Mouse (Mus musculus) heart, postnatal 0 days (tissue): Measurements from ENCODE around the gene Adat3. TPM values are rescaled to one million over a fixed set of nuclear protein-coding genes. Genes with fewer than 3 reads are reported as not detected.

ENCODE experiments used
- ATAC-seq: fragments of 200-750 bp; cut with Nextera tagmentation; 2 replicates; pipeline ENCODE4 v1.8.0; 2017; ENCODE audit warnings: low read depth, moderate number of reproducible peaks, moderate library complexity; ENCODE audit not compliant: insufficient read depth
- DNase-seq: peaks from one replicate; pipeline ENCODE4 v3.0.0-alpha.2; 2016; ENCODE audit warnings: low spot score
- H3K27ac ChIP-seq: fragments of 300-500 bp; sonication (generic); 2 replicates; pipeline ENCODE4 v1.5.1; 2014; ENCODE audit warnings: low read depth, mild to moderate bottlenecking
- H3K27me3 ChIP-seq: fragments of 300-500 bp; sonication (generic); 2 replicates; pipeline ENCODE4 v1.6.1; 2014; ENCODE audit warnings: low read length, mixed read lengths; ENCODE audit not compliant: control insufficient read depth, insufficient read depth
- H3K36me3 ChIP-seq: fragments of 300-500 bp; sonication (generic); replicated peaks from 2 replicates; pipeline ENCODE4 v1.6.1; 2014; ENCODE audit warnings: low read length, mixed read lengths; ENCODE audit not compliant: control insufficient read depth, insufficient read depth
- H3K4me1 ChIP-seq: fragments of 300-500 bp; sonication (generic); 2 replicates; pipeline ENCODE4 v1.6.1; 2014; ENCODE audit warnings: antibody characterized with exemption; ENCODE audit not compliant: control insufficient read depth, insufficient read depth
- H3K4me2 ChIP-seq: fragments of 300-500 bp; sonication (generic); 2 replicates; pipeline ENCODE4 v1.6.1; 2014; ENCODE audit warnings: low read depth, mild to moderate bottlenecking, low read length, moderate library complexity
- H3K4me3 ChIP-seq: fragments of 300-500 bp; sonication (generic); 2 replicates; pipeline ENCODE4 v1.5.1; 2014; ENCODE audit warnings: low read depth, low read length
- H3K9ac ChIP-seq: fragments of 300-500 bp; sonication (generic); replicated peaks from 2 replicates; pipeline ENCODE4 v1.6.1; 2014; ENCODE audit warnings: low read depth, low read length, mixed read lengths
- H3K9me3 ChIP-seq: fragments of 300-500 bp; sonication (generic); replicated peaks from 2 replicates; pipeline ENCODE4 v1.6.1; 2016; ENCODE audit warnings: low read length; ENCODE audit not compliant: control insufficient read depth
- CTCF ChIP-seq: IDR thresholded peaks from 2 replicates; pipeline ENCODE4 v1.5.1; 2016; ENCODE audit warnings: antibody characterized with exemption, control low read depth, low read depth
- EP300 ChIP-seq: IDR thresholded peaks from 2 replicates; pipeline ENCODE4 v1.6.1; 2016; ENCODE audit warnings: antibody characterized with exemption, low read depth
- WGBS: fragments of 180-500 bp; shearing (Covaris S2); extraction: QIAGEN DNeasy Blood & Tissue Kit; methylation state at CpG from one replicate; pipeline ENCODE4 v1.1.7; 2014; 5-methylcytosine and 5-hydroxymethylcytosine counted together
- polyA plus RNA-seq: library from polyadenylated mRNA; unstranded; fragments of >200 nt; fragmentation: Nextera tagmentation; extraction: Ambion mirVana; gene quantifications from 2 replicates; pipeline ENCODE4 v1.2.1, GENCODE M21; 2015
- total RNA-seq: library from RNA; depleted of rRNA; stranded (reverse); fragments of >200 nt; gene quantifications from 2 replicates; pipeline ENCODE4 v1.2.3, GENCODE M21; 2014; ENCODE audit warnings: low replicate concordance

Gene Adat3
- total and polyA plus RNA-seq, 2 experiments from 2014 or later: 2.7 to 4.5 TPM

DNA sequence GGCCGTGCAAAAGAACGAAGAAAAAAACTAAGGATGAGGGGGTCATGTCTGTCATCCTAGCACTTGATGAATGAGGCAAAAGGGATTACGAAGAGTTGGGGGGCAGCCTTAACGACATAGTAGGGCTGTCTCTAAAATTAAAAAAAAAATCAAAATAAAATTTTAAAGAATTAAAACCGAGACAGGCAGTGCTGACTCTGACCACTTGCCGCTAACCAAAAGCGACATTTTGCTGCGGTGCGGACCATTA lies 18.9 kb downstream of the Adat3 start:
- Histone ChIP-seq H3K27ac (peak overlapping the region; percentile 85), H3K4me3 (peak overlapping the region; percentile 82), H3K9me3 (no peaks in the 10 kb centered on the region), H3K36me3 (no peaks in the 10 kb centered on the region; the same call in 1 of the 2 replicates), H3K4me2 (peak overlapping the region; percentile 58), H3K4me1 (peaks cover 26% of the 10 kb centered on the region), H3K9ac (0 out of 2 replicates have a peak overlapping the region, but pooled peaks have one; percentile 9), H3K27me3 (no peaks in the 10 kb centered on the region)
- 1% methylated on average over 9 of the region's 9 CpGs for WGBS
- ATAC-seq (no peak), DNase-seq (no peak)
- no peak for TF ChIP-seq EP300
- TF ChIP-seq CTCF: no peak

DNA sequence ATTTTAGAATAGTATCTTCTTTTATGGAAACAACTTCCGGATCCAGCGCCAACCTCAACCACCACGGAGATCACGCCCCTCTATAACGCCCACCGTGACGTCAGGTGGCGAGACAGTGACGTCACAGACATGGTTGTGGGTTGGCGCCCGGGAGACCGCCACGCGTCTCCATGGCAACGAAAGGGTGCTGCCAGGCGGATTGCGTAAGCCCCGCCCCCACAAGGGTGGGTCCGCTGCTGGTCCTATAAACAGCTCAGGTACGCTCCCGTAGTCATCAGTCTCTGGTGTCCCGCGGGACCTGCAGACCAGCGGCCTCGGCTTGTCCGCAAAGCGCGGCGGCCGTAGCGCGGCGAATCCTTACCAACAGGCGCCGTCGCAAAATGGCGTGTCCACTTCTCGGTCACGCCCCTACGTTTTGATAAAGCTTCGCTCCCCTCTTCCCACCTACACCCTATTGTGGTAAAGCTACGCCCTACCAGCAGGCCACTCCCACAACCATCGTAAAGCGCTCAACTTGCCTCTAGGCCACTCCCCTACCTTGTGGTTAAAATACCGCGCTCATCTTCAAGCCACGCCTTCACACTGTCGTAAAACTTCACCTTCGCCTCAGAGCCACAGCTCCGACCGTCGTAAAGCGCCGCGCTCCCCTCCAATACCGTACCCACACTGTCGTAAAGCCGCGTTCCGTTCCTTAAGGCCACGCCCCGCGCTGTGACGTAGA lies 19.4 kb downstream of the Adat3 start:
- Histone ChIP-seq H3K4me3 (peak overlapping the region; percentile 82), H3K9me3 (no peaks in the 10 kb centered on the region), H3K27me3 (no peaks in the 10 kb centered on the region), H3K9ac (peak overlapping the region; percentile 77; the same call in 1 of the 2 replicates), H3K4me2 (peak overlapping the region; percentile 58), H3K27ac (peak overlapping the region; percentile 85), H3K36me3 (no peaks in the 10 kb centered on the region; the same call in 1 of the 2 replicates), H3K4me1 (peaks cover 26% of the 10 kb centered on the region)
- DNase-seq (peak; percentile 100), ATAC-seq (peak; percentile 96)
- under 1% methylated on average over 64 of the region's 64 CpGs for WGBS
- TF ChIP-seq EP300 (peak; percentile 85), CTCF (no peak)

DNA sequence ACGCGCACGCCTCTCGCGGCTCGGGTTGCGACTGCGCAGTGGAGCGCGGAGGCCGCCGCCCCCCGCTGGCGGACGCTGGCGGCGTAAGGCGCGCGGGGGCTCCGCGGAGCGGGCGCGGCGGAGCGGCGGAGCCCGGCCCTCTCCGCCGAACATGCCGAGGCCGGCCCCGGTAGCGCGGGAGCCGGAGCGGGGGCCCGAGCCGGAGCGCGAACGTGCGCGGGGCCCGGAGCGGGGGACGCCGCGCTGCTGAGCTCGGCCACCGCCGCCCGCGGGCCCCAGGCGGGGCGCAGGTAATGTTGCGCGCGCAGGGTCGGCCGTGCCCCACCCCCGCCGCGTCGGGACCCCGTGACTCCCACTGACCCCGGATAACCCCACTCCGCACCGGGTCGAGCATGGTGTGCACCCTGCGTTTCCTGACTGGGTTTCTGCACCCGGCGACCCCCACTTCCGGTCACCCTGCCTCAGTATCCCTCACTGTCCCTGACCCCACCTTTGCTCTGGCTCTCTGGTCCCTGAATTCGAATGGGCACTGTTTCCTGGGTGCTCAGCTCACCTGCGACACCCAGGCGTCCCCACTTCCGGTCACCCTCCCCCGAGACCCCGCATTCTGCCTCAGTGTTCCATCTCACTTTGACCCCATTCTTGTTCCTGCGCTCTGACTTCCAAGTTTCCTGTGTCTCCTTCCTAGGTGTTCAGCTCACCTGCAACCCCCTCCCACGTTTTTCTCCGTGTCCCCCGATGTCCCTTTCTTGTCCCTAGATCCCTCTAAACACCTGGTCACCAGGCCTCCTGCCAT lies 20.2 kb downstream of the Adat3 start, which contains the start of gene Csnk1g2:
Gene Csnk1g2 (plus strand): TSS at position 178 of the 796 bp plus-strand sequence.
- H3K27ac ChIP-seq: peak within 1 kb of the TSS; percentile 88
- peaks cover 33% of the 10 kb centered on the region for H3K4me1 ChIP-seq
- no peaks in the 10 kb centered on the region for H3K27me3 ChIP-seq
- peak within 1 kb of the TSS; percentile 77 for H3K9ac ChIP-seq
- TF ChIP-seq CTCF (no peak), EP300 (peak; percentile 13; the same call in 1 of the 2 replicates)
- H3K4me3 ChIP-seq: peak within 1 kb of the TSS; percentile 82
- no peaks in the 10 kb centered on the region for H3K9me3 ChIP-seq
- peak; percentile 27 for DNase-seq
- WGBS: under 1% methylated on average over 72 of the region's 85 CpGs
- peak within 1 kb of the TSS; percentile 85 for H3K4me2 ChIP-seq
- no peaks in the 10 kb centered on the region; the same call in 1 of the 2 replicates for H3K36me3 ChIP-seq
- ATAC-seq: peak; percentile 36

DNA sequence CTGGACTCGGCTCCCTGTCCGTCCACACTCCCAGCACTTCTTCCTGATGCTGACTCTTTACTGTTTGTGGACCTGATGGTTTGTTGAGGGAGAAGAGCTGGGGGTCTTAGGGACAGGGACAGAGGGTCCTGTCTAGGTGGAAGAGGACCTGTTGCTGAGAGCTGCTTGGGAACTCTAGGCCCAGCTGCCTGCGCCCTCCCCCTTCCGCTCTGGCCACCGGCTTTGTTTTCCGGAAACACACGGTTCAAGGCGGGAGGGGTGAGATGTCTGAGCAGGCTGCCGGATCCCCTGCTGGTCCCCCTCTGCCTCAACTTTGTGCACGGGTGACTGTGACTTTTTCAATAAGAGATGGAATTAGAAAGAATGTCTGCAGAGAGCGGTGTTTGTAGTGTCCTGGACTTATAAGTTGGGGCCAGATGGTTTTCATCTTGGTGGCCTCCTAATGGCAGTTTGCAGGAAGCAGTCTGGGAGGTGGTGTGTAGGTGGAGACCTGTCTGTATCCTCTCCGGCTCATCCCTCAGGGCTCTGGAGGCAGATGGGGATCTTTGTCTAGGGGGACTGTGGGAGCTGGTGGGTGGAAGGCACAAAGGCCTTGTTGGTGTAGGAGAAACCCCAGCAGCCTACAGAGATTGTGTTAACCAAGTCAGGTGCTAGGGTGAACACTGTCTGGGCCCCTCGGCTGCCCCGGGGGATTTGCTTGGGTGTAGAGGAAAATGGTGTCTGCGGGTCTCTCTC lies 20.9 kb downstream of the Adat3 start:
- H3K4me2 ChIP-seq: peak overlapping the region; percentile 85
- peak overlapping the region; percentile 77 for H3K9ac ChIP-seq
- H3K4me3 ChIP-seq: peak overlapping the region; percentile 82
- no peak for ATAC-seq
- no peaks in the 10 kb centered on the region; the same call in 1 of the 2 replicates for H3K36me3 ChIP-seq
- DNase-seq: peak; percentile 26
- H3K4me1 ChIP-seq: peaks cover 31% of the 10 kb centered on the region
- H3K27me3 ChIP-seq: no peaks in the 10 kb centered on the region
- H3K9me3 ChIP-seq: no peaks in the 10 kb centered on the region
- 0 out of 2 replicates have a peak, but pooled peaks have one; percentile 17 for TF ChIP-seq EP300
- TF ChIP-seq CTCF: no peak
- peak overlapping the region; percentile 88 for H3K27ac ChIP-seq
- 12% methylated on average over 15 of the region's 15 CpGs for WGBS

DNA sequence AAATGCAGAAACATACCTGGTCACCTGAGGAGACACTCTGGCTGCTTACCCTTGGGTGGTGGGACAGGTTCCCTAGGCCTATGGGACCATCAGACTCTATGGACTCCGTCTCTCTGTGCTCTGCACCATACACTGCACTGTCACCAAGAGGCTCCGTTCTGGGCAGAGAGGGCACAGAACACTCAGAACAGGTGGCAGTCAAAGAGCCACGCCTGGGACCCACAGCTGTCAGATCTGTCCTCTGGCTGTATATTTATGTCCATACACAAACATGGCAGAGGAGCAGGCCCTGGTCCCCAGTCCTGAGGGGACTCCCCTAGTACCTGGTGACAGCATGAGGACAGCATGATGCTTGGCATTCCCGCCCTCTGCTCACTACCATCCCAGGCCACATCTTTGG lies 23.1 kb downstream of the Adat3 start:
- H3K27me3 ChIP-seq: no peaks in the 10 kb centered on the region
- H3K4me3 ChIP-seq: no peak overlapping the region
- H3K9me3 ChIP-seq: no peaks in the 10 kb centered on the region
- H3K4me2 ChIP-seq: no peak overlapping the region
- 87% methylated on average over 4 of the region's 4 CpGs for WGBS
- H3K9ac ChIP-seq: no peak overlapping the region
- DNase-seq (no peak), ATAC-seq (no peak)
- peaks cover 47% of the 10 kb centered on the region for H3K4me1 ChIP-seq
- H3K27ac ChIP-seq: no peak overlapping the region
- H3K36me3 ChIP-seq: no peaks in the 10 kb centered on the region; the same call in 1 of the 2 replicates
- TF ChIP-seq EP300: no peak
- TF ChIP-seq CTCF: no peak
